In the genomic region with DNA sequence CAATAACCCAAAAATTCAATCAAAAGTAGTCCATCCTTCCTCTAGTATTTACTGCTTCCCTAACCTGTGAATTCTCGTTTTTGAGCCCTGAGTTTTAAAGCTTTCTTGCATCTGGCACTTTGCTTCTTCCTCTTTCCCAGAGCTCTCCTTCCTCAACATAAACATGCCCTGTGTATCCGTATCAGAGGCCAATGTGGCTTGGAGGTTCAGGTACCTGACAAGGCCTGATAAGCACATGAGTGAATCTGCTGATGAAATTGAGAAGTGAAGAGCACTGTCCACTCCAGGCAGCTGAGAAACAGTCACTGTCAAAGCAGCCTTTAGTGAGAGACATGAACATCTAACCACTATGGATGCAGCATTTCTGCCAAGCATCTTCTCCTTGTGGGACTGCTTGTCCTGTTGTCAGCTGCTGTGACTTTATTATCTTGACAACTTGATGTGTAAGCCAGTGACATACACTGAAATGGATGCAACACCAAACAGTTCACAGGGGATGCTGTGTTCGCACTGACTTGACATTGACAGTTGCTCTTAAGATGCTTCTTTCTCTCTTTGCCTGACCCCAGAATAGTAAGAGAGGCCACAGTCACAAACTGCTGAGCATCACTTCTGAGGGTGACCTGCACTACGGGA, we compare ENCODE assay signal across 19 mouse cellular contexts. TPM values are rescaled to one million over a fixed set of nuclear protein-coding genes. Genes with fewer than 3 reads are reported as not detected.
DNase-seq lines count a peak whose midpoint lies in the region; ATAC-seq and TF ChIP-seq lines count a peak whose summit lies in the region.
"Had no signal": no experiment of that assay in that cellular context is flagged by ENCODE, and none has a peak within 500 bp of the region (broad histone marks: within the 10 kb centered on the region; RNA-seq: fewer than 3 reads in every experiment).

No protein-coding gene starts in this region.

- peaks cover 31 to 50% of the 10 kb centered on the region in 2 experiments for H3K4me1 ChIP-seq in MEL (ENCODE audit: control insufficient read depth in 1 of 2, insufficient read depth in 2 of 2, low read length in 2 of 2)
- peaks cover 35% of the 10 kb centered on the region for H3K4me1 ChIP-seq in liver, postnatal 0 days (ENCODE audit: insufficient read depth)
- H3K4me1 ChIP-seq: kidney, embryonic 15.5 days had no signal

- TF ChIP-seq POLR2A in MEL (IDR thresholded peaks at IDR 0.05; ENCODE audit: control insufficient read depth in 1 of 2, insufficient read depth in 1 of 2, low read depth in 1 of 2, low read length in 2 of 2, poor library complexity in 1 of 2) = no peak

- TF ChIP-seq CTCF in MEL (IDR thresholded peaks at IDR 0.05 in 2 of 3, conservative IDR thresholded peaks at IDR 0.05 in 1 of 3; ENCODE audit: control insufficient read depth in 1 of 3, insufficient read depth in 1 of 3, low read depth in 2 of 3, low read length in 3 of 3, poor library complexity in 1 of 3, severe bottlenecking in 1 of 3) = no peak
- no peak for TF ChIP-seq CTCF in liver, postnatal 0 days (IDR thresholded peaks at IDR 0.05; ENCODE audit: low read depth)

- H3K4me2 ChIP-seq in liver, postnatal 0 days (ENCODE audit: low read depth, low read length) = peak overlapping the region; percentile 19
- H3K4me2 ChIP-seq: heart, embryonic 11.5 days; hindbrain, embryonic 13.5 days; kidney, embryonic 15.5 days; lung, embryonic 14.5 days; midbrain, embryonic 15.5 days had no signal

- H3K27ac ChIP-seq in MEL (ENCODE audit: control insufficient read depth, low read depth, low read length) = peak overlapping the region; percentile 91
- peak overlapping the region; percentile 66 for H3K27ac ChIP-seq in liver, postnatal 0 days (ENCODE audit: low read depth)
- H3K27ac ChIP-seq: hindbrain, embryonic 13.5 days; kidney, embryonic 15.5 days; midbrain, embryonic 15.5 days had no signal

- H3K9ac ChIP-seq in MEL (ENCODE audit: control insufficient read depth, low read depth, low read length, poor library complexity, severe bottlenecking) = no peak overlapping the region
- H3K9ac ChIP-seq in liver, postnatal 0 days (replicated peaks) = no peak overlapping the region
- H3K9ac ChIP-seq: hindbrain, embryonic 13.5 days; kidney, embryonic 15.5 days; lung, embryonic 14.5 days; midbrain, embryonic 15.5 days had no signal

- peak; percentile 79 for ATAC-seq in erythroid progenitor cell, adult 5-6 weeks (replicated peaks; ENCODE audit: low FRiP score, poor library complexity, severe bottlenecking)
- ATAC-seq in liver, postnatal 0 days = peak; percentile 85
- ATAC-seq: CD4-positive, CD25-positive, alpha-beta regulatory T cell, adult 4 months; midbrain, embryonic 15.5 days had no signal

- no peak for TF ChIP-seq RAD21 in MEL (IDR thresholded peaks at IDR 0.05; ENCODE audit: low read depth, low read length)

- H3K9me3 ChIP-seq in MEL (replicated peaks; ENCODE audit: insufficient read depth, low read length) = no peaks in the 10 kb centered on the region
- no peaks in the 10 kb centered on the region for H3K9me3 ChIP-seq in liver, postnatal 0 days (ENCODE audit: low read length)
- H3K9me3 ChIP-seq: hindbrain, embryonic 13.5 days; kidney, embryonic 15.5 days; midbrain, embryonic 15.5 days had no signal

- no peaks in the 10 kb centered on the region for H3K27me3 ChIP-seq in MEL (ENCODE audit: control insufficient read depth in 1 of 2, insufficient read depth in 2 of 2, low read length in 2 of 2)
- no peaks in the 10 kb centered on the region for H3K27me3 ChIP-seq in liver, postnatal 0 days (ENCODE audit: insufficient read depth, low read length)
- H3K27me3 ChIP-seq: hindbrain, embryonic 13.5 days; kidney, embryonic 15.5 days; midbrain, embryonic 15.5 days had no signal

- peaks cover 27% of the 10 kb centered on the region for H3K79me2 ChIP-seq in MEL (ENCODE audit: control insufficient read depth, insufficient read depth, low read length, poor library complexity)

- WGBS in liver, postnatal 0 days (ENCODE audit: insufficient replicate concordance) = 63% methylated on average over 4 of the region's 4 CpGs

- DNase-seq in 416B (ENCODE audit: low read depth) (peak; percentile 16), MEL (ENCODE audit: low read depth, low spot score) (peak; percentile 90)
- no peak for DNase-seq in liver, postnatal 0 days
- DNase-seq in cerebellum, adult 11 months = no peak
- DNase-seq in natural killer cell, adult 2 months (ENCODE audit: low spot score in 2 of 2) = no peak
- DNase-seq in cerebellum, adult 9-11 months = no peak
- DNase-seq: adrenal gland, adult 2 months; cerebellum, adult 9-10 months; gastrocnemius, postnatal 36 days; heart, postnatal 14 days; lung, embryonic 14.5 days; right cerebral cortex, postnatal 25 days had no signal

- peaks cover 3 to 66% of the 10 kb centered on the region in 2 experiments for H3K36me3 ChIP-seq in MEL (ENCODE audit: control insufficient read depth in 1 of 2, insufficient read depth in 2 of 2, low read length in 2 of 2)
- H3K36me3 ChIP-seq in liver, postnatal 0 days (replicated peaks; ENCODE audit: insufficient read depth, low read length) = no peaks in the 10 kb centered on the region
- H3K36me3 ChIP-seq: hindbrain, embryonic 13.5 days; kidney, embryonic 15.5 days; midbrain, embryonic 15.5 days had no signal

- H3K4me3 ChIP-seq in MEL (ENCODE audit: control insufficient read depth in 1 of 2, insufficient read depth in 1 of 2, low read depth in 2 of 2, low read length in 2 of 2) = no peak overlapping the region
- no peak overlapping the region for H3K4me3 ChIP-seq in liver, postnatal 0 days (ENCODE audit: low read depth, low read length)
- H3K4me3 ChIP-seq: hindbrain, embryonic 13.5 days; kidney, embryonic 15.5 days; left cerebral cortex, adult 2 months; midbrain, embryonic 15.5 days had no signal

- peak; percentile 94 to 95 for TF ChIP-seq EP300 in MEL (IDR thresholded peaks at IDR 0.05; ENCODE audit: low read depth in 1 of 2, low read length in 2 of 2)
- peak; percentile 91 for TF ChIP-seq EP300 in liver, postnatal 0 days (IDR thresholded peaks at IDR 0.05; ENCODE audit: low read depth)

TF ChIP-seq in MEL, 35 proteins besides CTCF, POLR2A, EP300 and RAD21 (continues in another document):
- TF ChIP-seq SMC3 (IDR thresholded peaks at IDR 0.05; ENCODE audit: low read depth, low read length) (no peak), POLR2AphosphoS5 (IDR thresholded peaks at IDR 0.05; ENCODE audit: borderline replicate concordance, low read depth, low read length) (no peak), ZC3H11A (IDR thresholded peaks at IDR 0.05; ENCODE audit: low read depth, low read length) (no peak), MAZ (IDR thresholded peaks at IDR 0.05; ENCODE audit: low read depth, low read length) (no peak), ZMIZ1 (IDR thresholded peaks at IDR 0.05; ENCODE audit: low read depth, low read length) (no peak), USF2 (IDR thresholded peaks at IDR 0.05; ENCODE audit: borderline replicate concordance in 1 of 2, insufficient read depth in 1 of 2, low read depth in 1 of 2, low read length in 2 of 2) (no peak), E2F4 (IDR thresholded peaks at IDR 0.05; ENCODE audit: borderline replicate concordance, low read depth, low read length) (no peak), POLR2AphosphoS2 (IDR thresholded peaks at IDR 0.05; ENCODE audit: low read length) (no peak), USF1 (IDR thresholded peaks at IDR 0.05; ENCODE audit: low read depth, low read length) (0 out of 2 replicates have a peak, but pooled peaks have one; percentile 20), NRF1 (IDR thresholded peaks at IDR 0.05; ENCODE audit: insufficient read depth, low read depth, low read length, poor library complexity, severe bottlenecking) (no peak), JUND (IDR thresholded peaks at IDR 0.05; ENCODE audit: low read depth, low read length) (no peak), UBTF (IDR thresholded peaks at IDR 0.05; ENCODE audit: borderline replicate concordance, insufficient read depth, low read depth, low read length) (no peak), TAL1 (IDR thresholded peaks at IDR 0.05; ENCODE audit: low read length) (peak; percentile 92), CHD2 (IDR thresholded peaks at IDR 0.05; ENCODE audit: low read length) (peak; percentile 22; the same call in 1 of the 2 replicates), TCF12 (IDR thresholded peaks at IDR 0.05; ENCODE audit: low read depth, low read length) (peak; percentile 96), ELF1 (IDR thresholded peaks at IDR 0.05; ENCODE audit: low read depth, low read length) (peak; percentile 45; the same call in 1 of the 2 replicates), MYB (IDR thresholded peaks at IDR 0.05; ENCODE audit: low read depth, low read length) (peak; percentile 64), MAX (IDR thresholded peaks at IDR 0.05; ENCODE audit: low read length) (peak; percentile 61), SIN3A (IDR thresholded peaks at IDR 0.05; ENCODE audit: low read length) (peak; percentile 92), TBP (IDR thresholded peaks at IDR 0.05; ENCODE audit: low read depth, low read length) (no peak), ZNF384 (IDR thresholded peaks at IDR 0.05; ENCODE audit: low read depth, low read length) (no peak), MEF2A (IDR thresholded peaks at IDR 0.05; ENCODE audit: extremely low read depth, insufficient replicate concordance, low read depth, low read length, poor library complexity, severe bottlenecking) (no peak), HCFC1 (IDR thresholded peaks at IDR 0.05; ENCODE audit: low read depth, low read length) (no peak; the same call in 1 of the 2 replicates), MYC (IDR thresholded peaks at IDR 0.05; ENCODE audit: low read depth, low read length) (peak; percentile 73; the same call in 1 of the 2 replicates), BHLHE40 (IDR thresholded peaks at IDR 0.05; ENCODE audit: borderline replicate concordance, low read depth, low read length) (peak; percentile 44; the same call in 1 of the 2 replicates), MAFK (IDR thresholded peaks at IDR 0.05; ENCODE audit: borderline replicate concordance, low read depth, low read length) (no peak), ETS1 (IDR thresholded peaks at IDR 0.05; ENCODE audit: low read depth, low read length) (peak; percentile 90), MXI1 (IDR thresholded peaks at IDR 0.05; ENCODE audit: low read depth, low read length) (peak; percentile 86), CHD1 (IDR thresholded peaks at IDR 0.05; ENCODE audit: low read depth, low read length) (no peak), GATA1 (IDR thresholded peaks at IDR 0.05; ENCODE audit: low read depth, low read length) (peak; percentile 92)

RNA-seq across cellular contexts. Expression of a gene that starts 42.9 kb away (rescaled TPM):
- 19.2 and 21.7 TPM in 2 replicates for total RNA-seq in MEL (2012; rRNA removed)
- polyA plus RNA-seq in MEL (2012; ENCODE audit: insufficient read depth in 1 of 2, insufficient read length in 2 of 2, low read depth in 1 of 2, low replicate concordance in 2 of 2, missing spikeins in 1 of 2) = 10 to 100 TPM; 49.1 to 55.3 TPM
- 25.2 and 26.3 TPM in 2 replicates for total RNA-seq in erythroid progenitor cell, adult 5-6 weeks (2015; ENCODE audit: low replicate concordance)
- total RNA-seq in erythroid progenitor cell, adult 5-6 weeks (2017; ENCODE audit: low replicate concordance) = 21.8 and 23.6 TPM in 2 replicates
- polyA plus RNA-seq in liver, postnatal 0 days (2015; fragmentation: Nextera tagmentation; extraction: Ambion mirVana) = 4.9 and 5.5 TPM in 2 replicates

Comparison
In these comparisons a context has a peak if more than half of its experiments do, and no peak if none do; other contexts are left out.
1. DNase-seq: peak in 416B (single experiment) and MEL (single experiment); none in liver, postnatal 0 days (single experiment), cerebellum, adult 11 months (single experiment), natural killer cell, adult 2 months (0 of 2) and cerebellum, adult 9-11 months (single experiment).